Comparison of ENCODE assay signal across 30 mouse cellular contexts in the genomic region with DNA sequence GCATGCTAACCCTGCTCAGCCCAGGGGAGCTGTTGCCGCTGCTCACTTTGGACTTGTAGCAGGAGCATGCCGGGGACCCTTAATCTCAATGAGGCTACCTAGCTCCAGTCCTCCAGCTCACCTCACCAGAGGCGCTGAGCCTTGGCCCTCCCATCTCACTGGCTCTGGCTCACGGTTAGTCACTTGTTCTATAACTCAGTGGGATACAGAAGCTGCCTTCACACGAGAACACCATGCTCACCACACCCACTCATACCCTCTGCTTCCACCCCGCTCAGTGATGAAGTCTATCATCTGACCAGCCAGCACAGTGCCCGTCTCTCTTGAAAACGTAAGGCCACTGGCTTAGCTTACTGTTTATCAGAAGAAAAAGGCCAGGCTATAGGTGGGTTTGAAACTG. TPM values are rescaled to one million over a fixed set of nuclear protein-coding genes. Genes with fewer than 3 reads are reported as not detected.
"Had no signal": no experiment of that assay in that cellular context is flagged by ENCODE, and none has a peak within 500 bp of the region (broad histone marks: within the 10 kb centered on the region; RNA-seq: fewer than 3 reads in every experiment).

No protein-coding gene starts in this region.

- H3K27ac ChIP-seq: hindbrain, embryonic 13.5 days; hindbrain, embryonic 15.5 days; hindbrain, postnatal 0 days; left cerebral cortex, adult 2 months; limb, embryonic 10.5 days; limb, embryonic 12.5 days; liver, embryonic 13.5 days; liver, embryonic 15.5 days had no signal

- H3K27me3 ChIP-seq: heart, embryonic 12.5 days; hindbrain, embryonic 13.5 days; hindbrain, embryonic 15.5 days; limb, embryonic 12.5 days; liver, embryonic 13.5 days; liver, embryonic 15.5 days had no signal

- H3K9ac ChIP-seq: heart, embryonic 12.5 days; hindbrain, embryonic 13.5 days; hindbrain, embryonic 15.5 days; limb, embryonic 12.5 days; liver, embryonic 13.5 days; liver, embryonic 15.5 days had no signal

- H3K4me1 ChIP-seq: hindbrain, embryonic 13.5 days; hindbrain, embryonic 15.5 days; limb, embryonic 10.5 days; liver, embryonic 15.5 days had no signal

- ATAC-seq: hindbrain, postnatal 0 days; intestine, embryonic 16.5 days had no signal

- H3K9me3 ChIP-seq: heart, embryonic 12.5 days; hindbrain, embryonic 13.5 days; hindbrain, embryonic 15.5 days; limb, embryonic 10.5 days; limb, embryonic 12.5 days; liver, embryonic 13.5 days; liver, embryonic 15.5 days had no signal

- DNase-seq: gastrocnemius, postnatal 14 days; gastrocnemius, postnatal 36 days; heart, adult 18-20 months; heart, postnatal 14 days; heart, postnatal 36 days; kidney, adult 11 months; kidney, adult 2 months; kidney, postnatal 10 days; kidney, postnatal 25 days; kidney, postnatal 4 days; liver; liver, embryonic 13.5 days had no signal

- H3K4me3 ChIP-seq: heart, embryonic 12.5 days; hindbrain, embryonic 13.5 days; hindbrain, embryonic 15.5 days; left cerebral cortex, adult 2 months; limb, embryonic 10.5 days; limb, embryonic 12.5 days; liver, embryonic 13.5 days; liver, embryonic 15.5 days had no signal

- H3K4me2 ChIP-seq: heart, embryonic 12.5 days; hindbrain, embryonic 13.5 days; hindbrain, embryonic 15.5 days; limb, embryonic 12.5 days; liver, embryonic 11.5 days; liver, embryonic 13.5 days; liver, embryonic 15.5 days had no signal

RNA-seq across cellular contexts. Expression of gene Crygn, which starts 46.9 kb away (rescaled TPM):
- total RNA-seq: gastrocnemius, adult 18-20 months; gastrocnemius, adult 8-10 months; heart, adult 18-20 months; heart, adult 8-10 months; heart, postnatal 36 days; hindbrain, postnatal 0 days; left cerebral cortex, postnatal 14 days; left cerebral cortex, postnatal 36 days had no signal
- polyA plus RNA-seq: frontal cortex, adult 2 months; heart, embryonic 14.5 days; hindbrain, embryonic 11.5 days; limb, embryonic 12.5 days; liver, embryonic 11.5 days; liver, embryonic 15.5 days had no signal
